Mouse (Mus musculus) kidney, adult 2 months (tissue): ENCODE measurements at regions not wholly inside any gene's neighbourhood (a gene's known extent, or its start where the extent isn't known, plus 50 kb on each side); places are given as distances from the start of the nearest gene placed in this dataset.
A peak's percentile ranks its signal among the peaks of the same experiment; 100 is the strongest.

Source experiments
- CTCF ChIP-seq: fragments of 200-500 bp; conservative IDR thresholded peaks from 2 replicates; pipeline ENCODE4 v1.5.1; 2011; ENCODE audit warnings: low read depth, mild to moderate bottlenecking, control low read depth, low read length, moderate library complexity, mixed read lengths; ENCODE audit not compliant: insufficient read depth, insufficient read length
- POLR2A ChIP-seq: fragments of 200-500 bp; IDR thresholded peaks from one replicate; pipeline ENCODE4 v1.6.1; 2011; ENCODE audit warnings: low read depth, low read length, control low read depth

DNA sequence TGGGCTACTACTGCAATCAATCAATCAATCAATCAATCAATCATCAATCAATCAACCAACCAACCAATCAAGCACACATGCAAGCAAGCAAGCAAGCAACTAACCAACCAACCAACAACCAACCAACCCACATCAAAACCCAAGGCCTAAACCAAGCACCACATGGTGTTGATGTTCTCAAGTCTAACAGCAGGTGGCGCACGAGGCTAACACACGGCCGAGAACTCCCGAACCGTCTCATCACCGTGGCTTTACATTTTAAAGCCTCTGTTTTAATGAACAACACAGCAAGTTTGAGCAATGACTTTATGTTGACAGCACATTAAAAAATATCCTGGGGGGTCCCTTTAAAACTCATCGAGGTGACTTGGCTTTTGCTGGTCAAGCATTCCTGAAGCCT, 61.3 kb upstream of the Smg1 start:
- TF ChIP-seq CTCF: peak; percentile 99
- no peak for TF ChIP-seq POLR2A
